Mouse (Mus musculus): ENCODE measurements around the gene Accsl. TPM values are rescaled to one million over a fixed set of nuclear protein-coding genes. Genes with fewer than 3 reads are reported as not detected.

Accsl gene
- polyA plus RNA-seq, 1 experiment from 2014 or later = 0.08 TPM

GRCm38 (mm10) chr2:93838931-93839330 lies 30.0 kb downstream of the Accsl start:
- H3K4me1 ChIP-seq (replicated peaks; ENCODE audit: control insufficient read depth, insufficient read depth, low read length) = no peaks in the 10 kb centered on the region
- DNase-seq (ENCODE audit: low spot score) (no peak), ATAC-seq (ENCODE audit: low FRiP score) (no peak)
- peaks cover 54% of the 10 kb centered on the region for H3K36me3 ChIP-seq (replicated peaks; ENCODE audit: control insufficient read depth, insufficient read depth)
- no peak overlapping the region for H3K27ac ChIP-seq
- 95% methylated on average over 4 of the region's 4 CpGs for WGBS
- H3K4me3 ChIP-seq (replicated peaks; ENCODE audit: low read length) = no peak overlapping the region
- no peak overlapping the region for H3K9ac ChIP-seq
- no peaks in the 10 kb centered on the region for H3K27me3 ChIP-seq (ENCODE audit: control insufficient read depth, insufficient read depth, low read length)
- H3K4me2 ChIP-seq (replicated peaks) = no peak overlapping the region
- no peaks in the 10 kb centered on the region for H3K9me3 ChIP-seq (ENCODE audit: control insufficient read depth, low read length)

DNA sequence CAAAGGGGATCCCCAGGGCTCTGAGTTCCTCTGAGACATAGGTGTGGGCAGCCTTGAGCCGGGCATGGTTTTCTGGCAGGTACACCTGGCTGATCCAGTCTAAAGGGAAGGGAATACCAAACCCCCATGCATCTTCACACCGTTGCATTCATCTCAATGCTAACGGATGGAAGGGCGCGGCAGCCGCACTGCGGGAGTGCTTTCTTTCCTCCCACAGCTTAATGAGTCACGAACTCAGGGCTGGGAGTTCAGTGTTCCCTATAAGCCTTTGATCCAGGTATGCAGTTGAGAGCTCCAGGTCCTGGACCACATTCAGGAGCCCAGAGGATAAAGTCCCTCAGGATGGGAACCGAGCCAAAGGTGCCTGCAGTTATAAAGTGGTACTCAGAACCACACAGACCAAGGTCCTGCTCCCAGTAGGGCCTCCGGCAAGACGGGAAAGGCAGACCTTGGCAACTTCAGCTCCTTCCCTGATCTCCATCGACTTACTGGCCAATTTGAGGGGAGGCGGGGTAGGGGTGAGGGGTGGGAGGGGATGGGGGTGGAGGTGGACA lies 32.6 kb downstream of the Accsl start:
- H3K9ac ChIP-seq = no peak overlapping the region
- no peak overlapping the region for H3K4me3 ChIP-seq (replicated peaks; ENCODE audit: low read length)
- H3K4me1 ChIP-seq (replicated peaks; ENCODE audit: control insufficient read depth, insufficient read depth, low read length) = no peaks in the 10 kb centered on the region
- no peaks in the 10 kb centered on the region for H3K27me3 ChIP-seq (ENCODE audit: control insufficient read depth, insufficient read depth, low read length)
- peaks cover 34% of the 10 kb centered on the region for H3K36me3 ChIP-seq (replicated peaks; ENCODE audit: control insufficient read depth, insufficient read depth)
- H3K4me2 ChIP-seq (replicated peaks) = no peak overlapping the region
- DNase-seq (ENCODE audit: low spot score) (no peak), ATAC-seq (ENCODE audit: low FRiP score) (no peak)
- H3K9me3 ChIP-seq (ENCODE audit: control insufficient read depth, low read length) = no peaks in the 10 kb centered on the region
- WGBS = 72% methylated on average over 13 of the region's 13 CpGs
- H3K27ac ChIP-seq = no peak overlapping the region

DNA sequence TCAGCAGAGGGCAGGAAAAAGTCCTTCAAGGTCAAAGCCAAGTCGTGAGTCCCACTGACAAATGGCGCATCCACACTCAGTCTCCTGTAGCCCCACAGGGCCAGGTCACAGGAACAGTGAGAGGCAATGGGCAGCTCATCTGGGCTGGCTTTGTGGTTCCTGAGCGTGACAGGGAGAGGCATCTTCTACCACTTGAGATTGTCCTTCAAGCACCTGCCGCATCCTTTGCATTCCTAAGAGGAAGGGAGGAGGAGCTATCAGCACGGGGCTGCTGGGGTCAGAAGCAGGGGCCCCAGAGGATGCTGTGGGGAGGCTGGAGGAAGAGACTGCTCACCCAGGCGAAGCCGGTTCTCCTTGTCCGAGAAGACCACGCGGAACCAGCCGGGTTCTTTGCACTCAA lies 33.4 kb downstream of the Accsl start:
- ATAC-seq (ENCODE audit: low FRiP score) (no peak), DNase-seq (ENCODE audit: low spot score) (no peak)
- Histone ChIP-seq H3K4me3 (replicated peaks; ENCODE audit: low read length) (no peak overlapping the region), H3K27me3 (ENCODE audit: control insufficient read depth, insufficient read depth, low read length) (no peaks in the 10 kb centered on the region), H3K36me3 (replicated peaks; ENCODE audit: control insufficient read depth, insufficient read depth) (peaks cover 27% of the 10 kb centered on the region), H3K27ac (no peak overlapping the region), H3K4me2 (replicated peaks) (no peak overlapping the region), H3K9me3 (ENCODE audit: control insufficient read depth, low read length) (no peaks in the 10 kb centered on the region), H3K4me1 (replicated peaks; ENCODE audit: control insufficient read depth, insufficient read depth, low read length) (no peaks in the 10 kb centered on the region), H3K9ac (no peak overlapping the region)
- 83% methylated on average over 11 of the region's 11 CpGs for WGBS

DNA sequence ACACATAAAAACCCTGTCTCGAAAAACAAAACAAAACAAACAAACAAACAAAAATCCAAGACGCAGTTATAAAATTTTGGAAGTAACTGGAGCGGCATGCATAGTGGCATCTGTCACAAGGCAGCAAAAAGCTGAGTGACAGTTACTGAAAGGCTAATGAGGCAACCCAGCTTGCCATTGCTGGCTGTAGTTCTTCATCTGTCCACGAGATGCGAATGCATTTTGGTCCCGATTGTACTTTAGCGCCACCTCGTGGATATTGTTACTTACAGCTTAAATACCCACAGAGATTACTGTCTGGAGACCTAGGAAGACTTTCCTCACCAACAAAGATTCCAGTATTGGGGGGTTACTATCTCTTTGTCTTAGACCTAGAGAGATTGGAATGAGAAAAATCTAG lies 45.4 kb downstream of the Accsl start:
- Histone ChIP-seq H3K4me2 (replicated peaks) (no peak overlapping the region), H3K9me3 (ENCODE audit: control insufficient read depth, low read length) (no peaks in the 10 kb centered on the region), H3K4me1 (replicated peaks; ENCODE audit: control insufficient read depth, insufficient read depth, low read length) (peaks cover 11% of the 10 kb centered on the region), H3K27ac (no peak overlapping the region), H3K27me3 (ENCODE audit: control insufficient read depth, insufficient read depth, low read length) (no peaks in the 10 kb centered on the region), H3K9ac (no peak overlapping the region), H3K36me3 (replicated peaks; ENCODE audit: control insufficient read depth, insufficient read depth) (peaks cover 11% of the 10 kb centered on the region; the same call in 1 of the 2 replicates), H3K4me3 (replicated peaks; ENCODE audit: low read length) (no peak overlapping the region)
- 18% methylated on average over 8 of the region's 8 CpGs for WGBS
- DNase-seq (ENCODE audit: low spot score) (peak; percentile 95), ATAC-seq (ENCODE audit: low FRiP score) (0 out of 2 replicates have a peak, but pooled peaks have one; percentile 4)

DNA sequence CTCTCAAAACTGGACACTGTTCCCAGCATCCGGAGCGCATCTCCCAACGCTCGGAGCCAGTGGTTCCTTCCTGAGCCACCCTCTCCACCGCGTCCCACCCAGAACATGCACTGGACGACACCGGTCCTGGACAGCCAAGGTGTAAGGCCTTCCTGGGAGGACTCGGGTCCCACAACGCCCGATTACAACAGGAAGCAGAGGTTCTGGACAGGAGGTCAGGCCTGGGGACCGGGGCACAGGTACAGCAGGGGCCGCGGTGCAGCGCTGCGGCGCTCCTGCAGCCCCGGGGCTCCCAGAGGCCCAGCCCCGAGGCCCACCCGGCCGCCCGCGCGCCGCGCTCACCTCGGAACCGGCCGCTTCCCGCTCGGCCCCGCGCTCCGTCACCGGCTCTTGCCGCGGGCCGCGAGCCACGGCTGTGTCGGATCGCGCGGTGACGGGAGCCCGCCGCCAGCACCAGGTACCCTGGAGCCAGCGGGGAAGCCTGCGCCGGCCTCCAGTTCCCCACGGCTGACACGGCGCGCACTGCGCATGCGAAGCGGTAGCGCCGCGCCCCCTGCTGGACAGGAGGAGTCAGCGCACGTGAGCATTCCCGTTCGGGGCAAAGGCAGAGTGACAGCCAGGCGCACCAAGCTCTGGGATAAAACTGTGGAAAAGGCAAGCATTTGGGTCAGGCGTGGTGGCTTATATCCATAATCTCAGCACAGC lies 46.8 kb downstream of the Accsl start, which contains the start of gene Ext2:
TSS of gene Ext2 (minus strand) at position 524 of the 705 bp plus-strand sequence.
- peak; percentile 94 for DNase-seq (ENCODE audit: low spot score)
- Histone ChIP-seq H3K4me1 (replicated peaks; ENCODE audit: control insufficient read depth, insufficient read depth, low read length) (peaks cover 11% of the 10 kb centered on the region), H3K27me3 (ENCODE audit: control insufficient read depth, insufficient read depth, low read length) (no peaks in the 10 kb centered on the region), H3K27ac (0 out of 2 replicates have a peak within 1 kb of the TSS, but pooled peaks have one; percentile 28), H3K4me3 (replicated peaks; ENCODE audit: low read length) (peak within 1 kb of the TSS; percentile 76), H3K4me2 (replicated peaks) (peak within 1 kb of the TSS; percentile 72), H3K9me3 (ENCODE audit: control insufficient read depth, low read length) (no peaks in the 10 kb centered on the region), H3K36me3 (replicated peaks; ENCODE audit: control insufficient read depth, insufficient read depth) (peaks cover 13% of the 10 kb centered on the region; the same call in 1 of the 2 replicates), H3K9ac (peak within 1 kb of the TSS; percentile 92)
- ATAC-seq (ENCODE audit: low FRiP score) = peak; percentile 91
- WGBS = under 1% methylated on average over 49 of the region's 66 CpGs

DNA sequence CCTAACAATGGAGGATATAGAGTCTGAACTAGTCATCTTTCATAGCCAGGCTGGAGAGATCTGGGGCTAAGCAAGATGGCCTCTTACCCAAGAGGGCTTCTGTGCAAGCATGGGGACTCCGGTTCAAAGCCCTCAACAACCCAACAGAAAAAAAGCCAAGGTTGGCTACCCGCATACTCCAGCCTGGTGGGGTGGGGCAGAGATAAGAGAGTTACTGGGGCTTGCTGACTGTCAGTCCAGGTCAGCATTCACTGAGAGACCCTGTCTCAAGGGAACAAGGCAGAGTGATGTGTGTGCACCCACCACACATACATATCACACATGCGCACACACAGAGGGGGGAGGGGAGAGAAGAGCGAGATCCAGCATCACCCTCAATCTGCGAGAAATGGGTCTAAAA lies 51.2 kb downstream of the Accsl start:
- Histone ChIP-seq H3K36me3 (replicated peaks; ENCODE audit: control insufficient read depth, insufficient read depth) (peaks cover 22% of the 10 kb centered on the region), H3K4me1 (replicated peaks; ENCODE audit: control insufficient read depth, insufficient read depth, low read length) (peaks cover 11% of the 10 kb centered on the region), H3K27ac (no peak overlapping the region), H3K9ac (no peak overlapping the region), H3K4me3 (replicated peaks; ENCODE audit: low read length) (no peak overlapping the region), H3K4me2 (replicated peaks) (no peak overlapping the region), H3K27me3 (ENCODE audit: control insufficient read depth, insufficient read depth, low read length) (no peaks in the 10 kb centered on the region), H3K9me3 (ENCODE audit: control insufficient read depth, low read length) (no peaks in the 10 kb centered on the region)
- ATAC-seq (ENCODE audit: low FRiP score) (no peak), DNase-seq (ENCODE audit: low spot score) (no peak)
- WGBS = 94% methylated on average over 5 of the region's 5 CpGs

- no peak for ATAC-seq (ENCODE audit: low FRiP score)
- no peaks in the 10 kb centered on the region for H3K27me3 ChIP-seq (ENCODE audit: control insufficient read depth, insufficient read depth, low read length)
Measured at GRCm38 (mm10) chr2:93813343-93813742, 55.6 kb downstream of the Accsl start.

DNA sequence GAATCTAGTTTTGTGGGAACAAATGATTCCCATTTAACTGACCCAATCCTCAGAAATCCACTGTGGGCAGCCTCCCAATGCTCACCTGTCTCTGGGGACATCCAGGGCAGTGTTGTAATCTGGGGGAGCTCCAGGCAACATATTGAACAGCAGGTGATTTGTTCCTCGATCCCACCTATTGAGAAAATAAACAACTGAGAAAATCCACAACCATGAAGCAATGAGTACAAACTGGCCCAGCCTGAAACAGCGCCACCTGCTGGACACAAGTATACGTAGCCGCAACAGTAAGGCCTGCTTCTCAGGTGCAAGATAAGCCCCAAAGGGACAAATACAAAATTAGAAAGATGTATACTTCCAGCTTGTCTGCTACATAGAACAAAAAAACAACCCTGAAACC lies 57.1 kb downstream of the Accsl start:
- no peak overlapping the region for H3K4me3 ChIP-seq (replicated peaks; ENCODE audit: low read length)
- DNase-seq (ENCODE audit: low spot score) (peak; percentile 67), ATAC-seq (ENCODE audit: low FRiP score) (no peak)
- no peak overlapping the region for H3K4me2 ChIP-seq (replicated peaks)
- H3K27ac ChIP-seq = no peak overlapping the region
- H3K9me3 ChIP-seq (ENCODE audit: control insufficient read depth, low read length) = no peaks in the 10 kb centered on the region
- 29% methylated on average over 4 of the region's 4 CpGs for WGBS
- H3K4me1 ChIP-seq (replicated peaks; ENCODE audit: control insufficient read depth, insufficient read depth, low read length) = no peaks in the 10 kb centered on the region
- H3K9ac ChIP-seq = no peak overlapping the region
- no peaks in the 10 kb centered on the region for H3K27me3 ChIP-seq (ENCODE audit: control insufficient read depth, insufficient read depth, low read length)
- H3K36me3 ChIP-seq (replicated peaks; ENCODE audit: control insufficient read depth, insufficient read depth) = peaks cover 65% of the 10 kb centered on the region

More at GRCm38 (mm10) chr2:93813343-93813742, 55.6 kb downstream of the Accsl start:
- H3K27ac ChIP-seq = no peak overlapping the region
- no peak overlapping the region for H3K4me3 ChIP-seq (replicated peaks; ENCODE audit: low read length)
- H3K9ac ChIP-seq = no peak overlapping the region
- H3K4me1 ChIP-seq (replicated peaks; ENCODE audit: control insufficient read depth, insufficient read depth, low read length) = no peaks in the 10 kb centered on the region
- DNase-seq (ENCODE audit: low spot score) = no peak
- H3K9me3 ChIP-seq (ENCODE audit: control insufficient read depth, low read length) = no peaks in the 10 kb centered on the region
- 94% methylated on average over 22 of the region's 22 CpGs for WGBS
- H3K36me3 ChIP-seq (replicated peaks; ENCODE audit: control insufficient read depth, insufficient read depth) = peaks cover 51% of the 10 kb centered on the region
- H3K4me2 ChIP-seq (replicated peaks) = no peak overlapping the region

GRCm38 (mm10) chr2:93809931-93810330 lies 59.0 kb downstream of the Accsl start:
- DNase-seq (ENCODE audit: low spot score) = peak; percentile 30
- Histone ChIP-seq H3K9ac (no peak overlapping the region), H3K4me3 (replicated peaks; ENCODE audit: low read length) (no peak overlapping the region), H3K9me3 (ENCODE audit: control insufficient read depth, low read length) (no peaks in the 10 kb centered on the region), H3K4me1 (replicated peaks; ENCODE audit: control insufficient read depth, insufficient read depth, low read length) (no peaks in the 10 kb centered on the region), H3K27ac (no peak overlapping the region), H3K4me2 (replicated peaks) (no peak overlapping the region), H3K36me3 (replicated peaks; ENCODE audit: control insufficient read depth, insufficient read depth) (peaks cover 84% of the 10 kb centered on the region), H3K27me3 (ENCODE audit: control insufficient read depth, insufficient read depth, low read length) (no peaks in the 10 kb centered on the region)
- 12% methylated on average over 2 of the region's 2 CpGs for WGBS
- ATAC-seq (ENCODE audit: low FRiP score) = peak; percentile 46; the same call in 1 of the 2 replicates
